Mouse (Mus musculus) liver, postnatal 0 days (tissue): ENCODE data around the gene Dchs1.

ENCODE experiments used
- CTCF ChIP-seq: sonication (generic); IDR thresholded peaks from 2 replicates; pipeline ENCODE4 v1.5.1; 2016; ENCODE audit warnings: antibody characterized with exemption, low read depth
- EP300 ChIP-seq: IDR thresholded peaks from 2 replicates; pipeline ENCODE4 v1.6.1; 2016; ENCODE audit warnings: antibody characterized with exemption, low read depth, mild to moderate bottlenecking

- no peak for TF ChIP-seq CTCF
- no peak for TF ChIP-seq EP300
Observed at GRCm38 (mm10) chr7:105777797-105778552, 9.5 kb downstream of the Dchs1 start.
